Mouse (Mus musculus) lung, adult 2 months (tissue): Measurements from ENCODE around the gene Acap1.

Experiments
- CTCF ChIP-seq: fragments of 200-500 bp; IDR thresholded peaks from 2 replicates; pipeline ENCODE4 v1.5.1; 2011; ENCODE audit warnings: mild to moderate bottlenecking, low read length, control low read depth; ENCODE audit not compliant: insufficient read depth
- POLR2A ChIP-seq: fragments of 200-500 bp; IDR thresholded peaks from 2 replicates; pipeline ENCODE4 v1.6.1; 2011; ENCODE audit warnings: low read depth, mild to moderate bottlenecking, control low read depth, low read length, borderline replicate concordance; ENCODE audit errors: extremely low read depth

DNA sequence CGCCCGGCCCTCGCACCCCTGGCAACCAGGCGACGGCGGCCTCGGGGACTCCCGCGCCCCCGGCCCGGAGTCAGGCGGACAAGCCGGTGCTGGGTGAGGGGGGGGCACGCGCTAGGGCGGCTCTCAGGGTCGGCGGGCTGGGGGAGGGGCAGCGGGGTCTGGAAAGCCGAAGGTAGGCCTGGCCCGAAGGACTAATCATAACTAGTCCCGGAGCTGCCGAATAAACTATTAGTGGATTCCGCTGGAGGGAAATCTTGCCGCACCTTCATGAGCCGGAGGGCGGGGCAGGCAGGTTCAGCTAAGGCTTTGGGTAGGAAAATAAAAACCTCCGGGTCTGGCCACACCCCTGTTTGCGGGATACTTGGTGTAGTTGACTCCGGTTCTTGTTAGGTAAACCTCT lies 40.8 kb upstream of the Acap1 start:
- TF ChIP-seq CTCF (no peak), POLR2A (no peak)
